Mouse (Mus musculus): ENCODE measurements around the gene 1700001P01Rik.
"Not testable (repeated sequence)": the region's sequence is repeated elsewhere in the genome, so short reads cannot be mapped to it uniquely, and the experiment has no call there.

DNA sequence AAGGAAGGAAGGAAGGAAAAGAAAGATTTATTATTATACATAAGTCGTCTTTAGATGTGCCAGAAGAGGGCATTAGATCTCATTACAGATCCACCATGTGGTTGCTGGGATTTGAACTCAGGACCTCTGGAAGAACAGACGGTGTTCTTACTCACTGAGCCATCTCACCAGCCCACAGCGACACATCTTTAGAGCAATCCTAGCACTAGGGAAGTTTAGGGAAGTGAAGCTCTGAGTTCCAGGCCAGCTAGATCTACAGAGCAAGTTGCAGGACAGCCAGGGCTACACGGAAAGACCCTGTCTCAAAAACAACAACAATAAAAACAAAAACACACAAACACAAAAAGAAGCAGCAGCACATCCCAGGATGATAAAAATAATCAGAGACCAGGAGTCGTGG lies 40.9 kb downstream of the 1700001P01Rik start:
- TF ChIP-seq POLR2A (IDR thresholded peaks at IDR 0.05; ENCODE audit: borderline replicate concordance, extremely low read depth, low read depth, low read length); CTCF (IDR thresholded peaks at IDR 0.05; ENCODE audit: insufficient read depth, low read length): not testable (repeated sequence)
